Mouse (Mus musculus) E14TG2a.4 (cell line): ENCODE measurements around the gene Sptb.

Experiments
- CTCF ChIP-seq: conservative IDR thresholded peaks from 2 replicates; pipeline ENCODE4 v1.5.1; 2014; ENCODE audit warnings: low read length
- POU5F1 ChIP-seq: IDR thresholded peaks from 2 replicates; pipeline ENCODE4 v1.6.1; 2014; ENCODE audit warnings: low read length, borderline replicate concordance

GRCm38 (mm10) chr12:76530580-76531139, 179.7 kb downstream of the Sptb start, which contains the start of gene Plekhg3:
- TF ChIP-seq CTCF, result no peak
- TF ChIP-seq POU5F1, result no peak
